Mouse (Mus musculus) kidney, postnatal 25 days (tissue): ENCODE measurements around the gene Fcho1.

Experiments used
- DNase-seq, 2 experiments: peaks; one replicate each; pipeline ENCODE4 v3.0.0; 2021; ENCODE audit warnings: mixed read lengths in 2 of 2

The Fcho1 gene

GRCm38 (mm10) chr8:71658515-71659049, 66.9 kb downstream of the Fcho1 start:
- peak; percentile 31 to 46 for DNase-seq
